Comparison of ENCODE assay signal across 16 mouse cellular contexts in the genomic region with DNA sequence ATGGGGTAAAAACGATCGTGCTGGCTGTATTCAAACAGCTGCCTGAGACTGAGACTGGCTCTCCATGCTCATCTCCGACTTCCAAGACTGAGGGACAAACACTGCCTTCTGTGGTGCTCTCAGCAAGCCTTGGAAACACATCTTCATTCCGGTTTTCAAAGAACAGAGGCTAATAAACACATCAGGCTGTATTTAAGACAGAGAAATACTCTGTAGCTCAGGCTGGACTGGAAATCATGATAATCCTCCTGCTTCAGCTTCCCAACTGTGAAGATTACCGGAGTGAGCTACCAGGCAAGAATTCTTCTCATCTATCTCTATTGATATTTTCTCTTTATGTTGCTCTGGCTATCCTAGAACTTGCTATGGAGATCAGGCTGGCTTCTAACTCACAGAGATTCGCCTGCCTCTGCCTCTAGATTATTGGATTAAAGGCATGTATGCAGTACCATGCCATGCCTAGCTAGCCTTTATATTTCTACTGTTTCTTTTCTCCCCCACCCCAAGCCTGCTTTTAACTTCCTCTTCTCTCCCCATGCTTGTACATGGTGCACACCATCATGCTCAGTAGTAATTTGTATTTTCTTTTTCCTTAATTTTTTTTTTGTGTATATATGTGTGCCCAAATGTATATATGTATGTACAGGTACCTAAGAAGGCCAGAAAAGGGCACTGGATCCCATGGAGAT. TPM values are rescaled to one million over a fixed set of nuclear protein-coding genes. Genes with fewer than 3 reads are reported as not detected.
DNase-seq lines count a peak whose midpoint lies in the region; ATAC-seq and TF ChIP-seq lines count a peak whose summit lies in the region.
"Had no signal": no experiment of that assay in that cellular context is flagged by ENCODE, and none has a peak within 500 bp of the region (broad histone marks: within the 10 kb centered on the region; RNA-seq: fewer than 3 reads in every experiment).

No protein-coding gene starts in this region.

- no peak overlapping the region for H3K9ac ChIP-seq in heart, embryonic 16.5 days (ENCODE audit: low read length)
- H3K9ac ChIP-seq in lung, embryonic 15.5 days: no peak overlapping the region
- H3K9ac ChIP-seq in MEL (ENCODE audit: control insufficient read depth, low read depth, low read length, poor library complexity, severe bottlenecking): peak overlapping the region; percentile 82
- H3K9ac ChIP-seq in liver, embryonic 13.5 days: no peak overlapping the region
- H3K9ac ChIP-seq: limb, embryonic 15.5 days had no signal

- TF ChIP-seq POLR2A in MEL (IDR thresholded peaks at IDR 0.05; ENCODE audit: control insufficient read depth in 1 of 2, insufficient read depth in 1 of 2, low read depth in 1 of 2, low read length in 2 of 2, poor library complexity in 1 of 2): no peak; a peak in 1 of 4 replicates

- H3K27me3 ChIP-seq in heart, embryonic 16.5 days (ENCODE audit: control insufficient read depth, insufficient read depth, low read length): no peaks in the 10 kb centered on the region
- H3K27me3 ChIP-seq in lung, embryonic 15.5 days: no peaks in the 10 kb centered on the region
- H3K27me3 ChIP-seq in MEL (ENCODE audit: control insufficient read depth in 1 of 2, insufficient read depth in 2 of 2, low read length in 2 of 2): no peaks in the 10 kb centered on the region
- no peaks in the 10 kb centered on the region for H3K27me3 ChIP-seq in liver, embryonic 13.5 days
- H3K27me3 ChIP-seq: limb, embryonic 15.5 days; Patski had no signal

- H3K4me3 ChIP-seq in heart, embryonic 16.5 days (ENCODE audit: low read length): no peak overlapping the region
- no peak overlapping the region for H3K4me3 ChIP-seq in lung, embryonic 15.5 days
- H3K4me3 ChIP-seq in MEL (ENCODE audit: control insufficient read depth in 1 of 2, insufficient read depth in 1 of 2, low read depth in 2 of 2, low read length in 2 of 2): no peak overlapping the region; a peak in 1 of 4 replicates
- no peak overlapping the region for H3K4me3 ChIP-seq in liver, embryonic 13.5 days (replicated peaks)
- H3K4me3 ChIP-seq: limb, embryonic 15.5 days had no signal

- DNase-seq in heart, adult 9 months (ENCODE audit: low spot score in 2 of 2): no peak
- no peak for DNase-seq in lung, postnatal 4 days
- peak; percentile 79 for DNase-seq in MEL (ENCODE audit: low read depth, low spot score)
- no peak for DNase-seq in liver, embryonic 13.5 days
- no peak for DNase-seq in right cerebral cortex, postnatal 36 days (ENCODE audit: low spot score in 2 of 2)
- DNase-seq in frontal cortex, postnatal 25 days (ENCODE audit: low spot score in 2 of 2): no peak
- DNase-seq: cerebellum, postnatal 10 days; heart, adult 18-20 months; right cerebral cortex, adult 18-20 months; thymus, postnatal 25 days had no signal

- peaks cover 3% of the 10 kb centered on the region for H3K79me2 ChIP-seq in MEL (ENCODE audit: control insufficient read depth, insufficient read depth, low read length, poor library complexity)

- no peak for TF ChIP-seq RAD21 in MEL (IDR thresholded peaks at IDR 0.05; ENCODE audit: low read depth, low read length)

- TF ChIP-seq EP300 in MEL (IDR thresholded peaks at IDR 0.05; ENCODE audit: low read depth in 1 of 2, low read length in 2 of 2): peak; percentile 7 to 30; a peak in 2 of 4 replicates

- TF ChIP-seq CTCF in MEL (IDR thresholded peaks at IDR 0.05 in 2 of 3, conservative IDR thresholded peaks at IDR 0.05 in 1 of 3; ENCODE audit: control insufficient read depth in 1 of 3, insufficient read depth in 1 of 3, low read depth in 2 of 3, low read length in 3 of 3, poor library complexity in 1 of 3, severe bottlenecking in 1 of 3): no peak

- no peak overlapping the region for H3K4me2 ChIP-seq in heart, embryonic 16.5 days (ENCODE audit: low read depth, low read length)
- H3K4me2 ChIP-seq in lung, embryonic 15.5 days: no peak overlapping the region
- no peak overlapping the region for H3K4me2 ChIP-seq in liver, embryonic 13.5 days
- H3K4me2 ChIP-seq: limb, embryonic 15.5 days had no signal

- no peak for ATAC-seq in heart, embryonic 16.5 days (replicated peaks; ENCODE audit: extremely low read depth, insufficient read depth, low FRiP score)
- no peak for ATAC-seq in lung, embryonic 15.5 days (ENCODE audit: borderline replicate concordance, extremely low read depth, low FRiP score, low TSS enrichment)
- no peak for ATAC-seq in liver, embryonic 13.5 days (ENCODE audit: low read depth)
- ATAC-seq: hindbrain, embryonic 16.5 days; Patski had no signal

- no peaks in the 10 kb centered on the region for H3K36me3 ChIP-seq in heart, embryonic 16.5 days (ENCODE audit: control insufficient read depth, insufficient read depth)
- H3K36me3 ChIP-seq in lung, embryonic 15.5 days: no peaks in the 10 kb centered on the region
- H3K36me3 ChIP-seq in MEL (ENCODE audit: control insufficient read depth in 1 of 2, insufficient read depth in 2 of 2, low read length in 2 of 2): peaks cover 0 to 48% of the 10 kb centered on the region in 2 experiments; a peak in 2 of 4 replicates
- 0 out of 2 replicates have a peak, but pooled peaks cover 9% of the 10 kb centered on the region for H3K36me3 ChIP-seq in liver, embryonic 13.5 days
- H3K36me3 ChIP-seq: limb, embryonic 15.5 days had no signal

- 0 out of 2 replicates have a peak overlapping the region, but pooled peaks have one; percentile 59 for H3K27ac ChIP-seq in heart, embryonic 16.5 days (ENCODE audit: low read length)
- 0 out of 2 replicates have a peak overlapping the region, but pooled peaks have one; percentile 79 for H3K27ac ChIP-seq in lung, embryonic 15.5 days
- peak overlapping the region; percentile 100 for H3K27ac ChIP-seq in MEL (ENCODE audit: control insufficient read depth, low read depth, low read length)
- peak overlapping the region; percentile 67; the same call in 1 of the 2 replicates for H3K27ac ChIP-seq in liver, embryonic 13.5 days
- H3K27ac ChIP-seq: kidney, postnatal 0 days; limb, embryonic 15.5 days had no signal

- 77% methylated on average over 6 of the region's 6 CpGs for WGBS in heart, embryonic 16.5 days
- 69% methylated on average over 6 of the region's 6 CpGs for WGBS in lung, embryonic 15.5 days
- 55% methylated on average over 6 of the region's 6 CpGs for WGBS in liver, embryonic 13.5 days (ENCODE audit: insufficient replicate concordance)

- H3K9me3 ChIP-seq in heart, embryonic 16.5 days (replicated peaks; ENCODE audit: control insufficient read depth, low read length): no peaks in the 10 kb centered on the region
- no peaks in the 10 kb centered on the region for H3K9me3 ChIP-seq in lung, embryonic 15.5 days
- no peaks in the 10 kb centered on the region for H3K9me3 ChIP-seq in MEL (replicated peaks; ENCODE audit: insufficient read depth, low read length)
- no peaks in the 10 kb centered on the region for H3K9me3 ChIP-seq in liver, embryonic 13.5 days (replicated peaks)
- H3K9me3 ChIP-seq: limb, embryonic 15.5 days had no signal

- peaks cover 15% of the 10 kb centered on the region for H3K4me1 ChIP-seq in heart, embryonic 16.5 days (ENCODE audit: control insufficient read depth, insufficient read depth, low read length)
- peaks cover 23% of the 10 kb centered on the region for H3K4me1 ChIP-seq in lung, embryonic 15.5 days
- peaks cover 29 to 31% of the 10 kb centered on the region in 2 experiments for H3K4me1 ChIP-seq in MEL (ENCODE audit: control insufficient read depth in 1 of 2, insufficient read depth in 2 of 2, low read length in 2 of 2)
- peaks cover 43% of the 10 kb centered on the region for H3K4me1 ChIP-seq in liver, embryonic 13.5 days (replicated peaks)

TF ChIP-seq in MEL, 35 proteins besides CTCF, POLR2A, EP300 and RAD21 (continues in another document):
- TF ChIP-seq RCOR1 (IDR thresholded peaks at IDR 0.05; ENCODE audit: low read depth, low read length) (peak; percentile 40; the same call in 1 of the 2 replicates), TAL1 (IDR thresholded peaks at IDR 0.05; ENCODE audit: low read length) (no peak), ETS1 (IDR thresholded peaks at IDR 0.05; ENCODE audit: low read depth, low read length) (peak; percentile 27; the same call in 1 of the 2 replicates), ZMIZ1 (IDR thresholded peaks at IDR 0.05; ENCODE audit: low read depth, low read length) (no peak), CHD2 (IDR thresholded peaks at IDR 0.05; ENCODE audit: low read length) (no peak), MAZ (IDR thresholded peaks at IDR 0.05; ENCODE audit: low read depth, low read length) (peak; percentile 67), GABPA (IDR thresholded peaks at IDR 0.05; ENCODE audit: low read depth, low read length) (no peak), E2F4 (IDR thresholded peaks at IDR 0.05; ENCODE audit: borderline replicate concordance, low read depth, low read length) (no peak), UBTF (IDR thresholded peaks at IDR 0.05; ENCODE audit: borderline replicate concordance, insufficient read depth, low read depth, low read length) (no peak), TBP (IDR thresholded peaks at IDR 0.05; ENCODE audit: low read depth, low read length) (no peak), MXI1 (IDR thresholded peaks at IDR 0.05; ENCODE audit: low read depth, low read length) (peak; percentile 45; the same call in 1 of the 2 replicates), USF2 (IDR thresholded peaks at IDR 0.05; ENCODE audit: borderline replicate concordance in 1 of 2, insufficient read depth in 1 of 2, low read depth in 1 of 2, low read length in 2 of 2) (no peak), MYB (IDR thresholded peaks at IDR 0.05; ENCODE audit: low read depth, low read length) (no peak), CHD1 (IDR thresholded peaks at IDR 0.05; ENCODE audit: low read depth, low read length) (no peak), NRF1 (IDR thresholded peaks at IDR 0.05; ENCODE audit: insufficient read depth, low read depth, low read length, poor library complexity, severe bottlenecking) (no peak), ZNF384 (IDR thresholded peaks at IDR 0.05; ENCODE audit: low read depth, low read length) (no peak)

RNA-seq across cellular contexts. Expression of a gene that starts 49.5 kb away (rescaled TPM):
- 13.6 and 14.3 TPM in 2 replicates for polyA plus RNA-seq in heart, embryonic 16.5 days (2015; fragmentation: Nextera tagmentation; extraction: Ambion mirVana)
- polyA plus RNA-seq in lung, embryonic 15.5 days (2015; fragmentation: Nextera tagmentation; extraction: Ambion mirVana): 14.8 and 16.1 TPM in 2 replicates
- 21.5 and 23.4 TPM in 2 replicates for total RNA-seq in MEL (2012; rRNA removed)
- polyA plus RNA-seq in MEL (2012; ENCODE audit: insufficient read depth in 1 of 2, insufficient read length in 2 of 2, low read depth in 1 of 2, low replicate concordance in 2 of 2, missing spikeins in 1 of 2): 10 to 100 TPM in 1 of 2 experiments, not detected in 1; 14.4 TPM
- polyA plus RNA-seq in liver, embryonic 13.5 days (2015; fragmentation: Nextera tagmentation; extraction: Ambion mirVana): 13.2 and 13.6 TPM in 2 replicates

RNA-seq across cellular contexts. Expression of a gene that starts 49.7 kb away (rescaled TPM):
- polyA plus RNA-seq in heart, embryonic 16.5 days (2015; fragmentation: Nextera tagmentation; extraction: Ambion mirVana): 39.8 and 40.8 TPM in 2 replicates
- 59.0 and 61.1 TPM in 2 replicates for polyA plus RNA-seq in lung, embryonic 15.5 days (2015; fragmentation: Nextera tagmentation; extraction: Ambion mirVana)
- 39.3 and 39.8 TPM in 2 replicates for total RNA-seq in MEL (2012; rRNA removed)
- 10 to 100 TPM; 49.4 to 73.6 TPM for polyA plus RNA-seq in MEL (2012; ENCODE audit: insufficient read depth in 1 of 2, insufficient read length in 2 of 2, low read depth in 1 of 2, low replicate concordance in 2 of 2, missing spikeins in 1 of 2)
- polyA plus RNA-seq in liver, embryonic 13.5 days (2015; fragmentation: Nextera tagmentation; extraction: Ambion mirVana): 30.5 and 34.4 TPM in 2 replicates
